Mouse (Mus musculus) hindlimb bud, embryonic 11.5 days (tissue): Measurements from ENCODE around the gene Tspan5.

Source experiments
- DNase-seq: peaks from one replicate; pipeline ENCODE4 v3.0.0-alpha.2; 2012; ENCODE audit warnings: low read depth, low spot score; ENCODE audit errors: extremely low spot score

The Tspan5 gene

DNA sequence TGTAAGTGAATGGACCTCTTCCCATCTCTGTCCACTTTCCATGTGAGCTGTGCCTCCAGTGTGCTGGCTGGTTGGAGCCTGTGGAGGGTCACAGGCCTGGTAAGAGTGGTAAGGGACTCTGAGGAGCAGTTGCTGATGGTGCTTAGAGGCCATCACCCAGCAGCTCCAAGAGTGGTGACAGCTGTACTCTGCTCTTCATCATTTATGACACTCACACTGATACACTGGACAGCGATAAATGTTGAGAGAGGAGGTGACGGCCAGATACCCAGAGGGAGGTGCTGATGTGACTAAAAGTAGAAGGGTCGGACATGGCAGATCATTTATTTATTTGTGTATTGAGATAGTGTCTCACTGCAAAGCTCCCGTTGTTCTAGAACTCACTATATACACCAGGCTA lies 176.2 kb downstream of the Tspan5 start:
- no peak for DNase-seq

DNA sequence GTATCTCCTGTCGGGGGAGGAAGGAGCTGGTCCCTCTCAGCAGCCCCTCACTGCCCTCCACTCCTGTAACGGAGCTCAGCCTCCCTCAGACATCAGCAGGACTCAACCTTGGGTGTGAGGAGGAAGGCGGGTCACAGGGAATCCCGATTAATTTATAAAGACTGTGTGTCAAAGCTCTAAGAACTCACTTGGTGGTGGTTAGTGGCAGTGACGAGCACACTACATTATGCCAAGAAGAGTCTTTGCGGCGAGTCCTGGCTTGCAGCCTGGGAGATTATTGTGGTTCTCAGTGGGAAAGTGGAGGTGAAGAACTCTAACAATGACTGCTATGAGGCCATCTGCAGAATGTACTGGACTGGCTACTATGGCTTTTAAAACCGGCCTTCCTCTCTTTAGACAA lies 184.2 kb downstream of the Tspan5 start:
- no peak for DNase-seq

DNA sequence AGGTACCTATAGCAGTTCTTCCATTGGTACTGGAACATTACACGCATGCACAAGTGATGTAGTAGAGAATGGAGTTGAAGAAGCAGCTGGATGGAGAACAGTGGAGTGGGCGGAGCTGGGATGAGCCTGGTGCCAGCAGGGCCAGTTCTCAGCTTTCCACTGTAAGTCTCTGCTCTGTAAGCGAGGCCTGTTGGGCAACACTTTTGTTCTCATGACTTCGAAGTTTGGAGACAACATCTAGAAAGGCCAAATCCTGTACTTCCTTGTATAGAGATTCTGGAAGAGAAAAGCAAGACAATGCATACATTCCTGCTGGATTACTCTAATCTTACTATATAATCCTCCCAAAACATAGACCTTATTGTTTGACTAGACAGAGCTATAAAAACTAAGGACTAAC lies 185.4 kb downstream of the Tspan5 start:
- DNase-seq = no peak

DNA sequence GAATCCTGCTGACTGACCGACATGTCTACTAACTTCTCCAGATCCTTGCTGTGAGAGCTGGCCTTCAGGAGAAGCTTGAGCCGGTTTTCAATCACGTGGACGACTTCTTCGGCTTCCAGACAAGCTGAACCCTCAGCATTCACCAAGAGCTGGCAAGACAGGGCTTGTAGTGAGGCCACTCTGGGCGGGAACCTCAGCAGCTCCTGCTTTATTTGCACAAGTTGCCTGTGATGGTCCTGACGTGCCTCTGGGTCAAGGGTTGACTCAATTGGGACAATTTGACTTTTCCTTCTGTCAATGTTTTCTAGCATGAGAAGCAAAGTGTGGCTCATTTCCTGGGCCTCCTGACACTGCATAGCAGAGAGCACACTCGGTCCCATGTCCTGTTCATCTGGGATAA lies 194.8 kb downstream of the Tspan5 start:
- no peak for DNase-seq

DNA sequence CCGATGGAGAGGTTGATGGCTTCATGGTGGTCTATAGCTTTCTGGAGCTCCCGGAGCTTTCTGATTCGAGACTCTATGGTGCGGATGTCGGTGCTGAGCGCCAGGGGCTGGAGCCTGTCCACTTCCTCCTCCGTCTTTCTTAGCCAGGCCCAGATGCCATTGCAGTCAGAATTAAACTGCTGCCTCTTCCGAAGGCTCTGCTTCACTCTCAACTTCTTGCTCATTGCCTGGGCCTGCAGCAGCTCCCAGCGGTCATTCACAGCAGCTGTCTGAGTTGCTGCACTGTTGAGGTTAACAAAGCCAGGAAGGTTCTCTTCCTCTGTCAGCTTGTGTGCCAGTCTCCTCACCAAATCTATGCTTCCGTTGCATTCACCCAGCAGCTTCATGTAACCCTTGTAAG lies 195.2 kb downstream of the Tspan5 start:
- no peak for DNase-seq

DNA sequence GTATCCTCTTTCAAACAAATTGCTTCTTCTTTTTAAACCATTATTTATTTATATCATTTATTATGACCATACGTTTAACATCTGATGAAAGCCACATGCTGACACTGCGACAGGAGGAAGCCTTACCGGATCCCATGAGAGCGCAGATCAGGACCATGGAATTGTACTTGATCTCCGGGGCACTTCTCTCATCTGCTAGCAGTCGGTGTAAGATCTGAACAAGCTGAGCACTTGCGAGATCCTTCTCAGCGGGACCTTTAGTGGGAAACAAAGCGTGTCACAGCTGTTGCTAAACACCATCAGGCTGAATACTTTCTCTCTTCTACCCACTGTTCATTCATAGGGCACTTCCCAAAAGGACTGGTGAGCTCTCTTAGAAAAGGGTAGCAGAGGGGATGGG lies 199.6 kb downstream of the Tspan5 start:
- DNase-seq = no peak

DNA sequence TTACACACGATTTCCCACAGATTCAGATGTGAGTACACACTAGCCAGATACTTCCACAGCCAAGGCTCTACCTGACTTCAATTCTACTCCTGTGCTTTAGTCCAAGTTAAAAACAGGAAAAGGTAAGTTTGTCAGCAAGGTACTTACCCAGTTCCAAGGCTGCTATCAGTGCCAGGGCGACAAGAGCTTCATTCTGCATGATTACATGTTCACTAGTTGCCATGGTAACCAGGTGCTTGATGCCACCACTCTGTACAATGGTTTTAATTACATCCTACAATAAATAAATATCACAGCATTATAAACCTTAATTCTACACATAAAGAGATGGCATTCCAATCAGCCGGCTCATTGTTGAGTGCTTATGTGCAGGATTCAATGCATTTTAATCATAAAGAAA lies 203.5 kb downstream of the Tspan5 start:
- DNase-seq = no peak

DNA sequence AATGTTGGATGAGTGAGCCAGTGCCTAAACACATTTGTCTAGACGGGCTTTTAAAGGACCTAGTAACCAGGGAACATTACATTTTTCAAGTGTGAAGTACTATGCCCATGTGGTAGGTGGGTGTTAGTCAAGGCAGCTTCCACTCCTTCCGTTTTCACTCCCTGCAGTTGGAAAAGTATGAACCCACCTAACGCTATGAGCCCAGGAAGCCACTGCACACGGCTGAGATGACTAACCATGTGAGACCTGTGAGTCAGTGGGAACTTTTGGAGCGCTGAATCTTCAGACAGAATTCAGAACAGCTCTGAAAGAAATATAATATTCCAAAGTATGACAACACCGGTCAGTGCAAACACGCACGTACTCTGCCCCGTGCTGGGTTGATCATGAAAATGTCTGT lies 207.1 kb downstream of the Tspan5 start:
- DNase-seq = no peak

DNA sequence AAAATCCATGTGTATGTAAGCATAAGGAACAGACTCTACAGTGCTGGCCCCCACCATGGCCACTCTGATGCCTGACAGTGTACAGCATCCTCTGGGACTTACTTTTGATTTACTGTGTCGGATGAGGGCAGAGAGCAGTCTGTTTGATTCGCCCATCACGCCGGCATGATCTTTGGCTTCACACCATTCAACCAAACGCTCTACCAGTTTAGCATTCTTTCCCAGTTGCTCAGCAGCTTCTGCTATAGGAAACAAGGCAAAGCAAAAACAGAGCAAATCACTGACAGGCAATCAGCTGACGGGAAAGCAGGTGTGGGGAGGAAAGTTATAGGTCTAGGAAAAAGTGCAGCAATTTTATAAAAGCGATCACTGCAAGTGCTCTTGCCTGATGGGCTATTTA lies 213.2 kb downstream of the Tspan5 start:
- DNase-seq = no peak
